Comparison of ENCODE assay signal across 17 mouse cellular contexts in genomic region chr8:75087127-75087526, GRCm38 (mm10). TPM values are rescaled to one million over a fixed set of nuclear protein-coding genes. Genes with fewer than 3 reads are reported as not detected.
DNase-seq lines count a peak whose midpoint lies in the region.
"Had no signal": no experiment of that assay in that cellular context is flagged by ENCODE, and none has a peak within 500 bp of the region (broad histone marks: within the 10 kb centered on the region; RNA-seq: fewer than 3 reads in every experiment).

No protein-coding gene starts in this region.

- DNase-seq in adrenal gland, adult 2 months, result peak; percentile 49
- no peak for DNase-seq in adrenal gland, adult 8-10 months
- peak; percentile 48 to 50 for DNase-seq in kidney, adult 8-10 months
- DNase-seq in kidney, postnatal 14 days, result no peak
- DNase-seq in A20 (ENCODE audit: low read depth, low spot score), result peak; percentile 35
- DNase-seq in c-Kit-positive CD71-positive TER-119-positive erythroid progenitor cells, embryonic 14.5 days (ENCODE audit: low spot score), result no peak
- DNase-seq: adrenal gland, postnatal 25 days; B cell, adult 2 months; cerebellum, adult 11 months; cerebellum, adult 2 months; cerebellum, adult 9-11 months; cerebellum, postnatal 25 days; forebrain, postnatal 0 days; gastrocnemius, postnatal 25 days; heart, adult 18-20 months; heart, postnatal 10 days; heart, postnatal 36 days had no signal

RNA-seq across cellular contexts. Expression of gene Hmox1, which starts 6.3 kb away (rescaled TPM):
- 100 to 1,000 TPM in 1 of 2 experiments, 10 to 100 TPM in 1; 59.0 to 146 TPM for total RNA-seq in adrenal gland, adult 2 months (2021)
- polyA plus RNA-seq in adrenal gland, adult 2 months (2012; rRNA removed), result 37.4 and 66.4 TPM in 2 replicates
- 100 to 1,000 TPM in 2 of 4 experiments, 10 to 100 TPM in 2; 37.8 to 322 (median 155) TPM for total RNA-seq in adrenal gland, adult 8-10 months (2022)

RNA-seq across cellular contexts. Expression of gene Mcm5, which starts 22.2 kb away (rescaled TPM):
- 1 to 10 TPM; 8.2 to 9.8 TPM for total RNA-seq in adrenal gland, adult 2 months (2021)
- 6.7 and 7.3 TPM in 2 replicates for polyA plus RNA-seq in adrenal gland, adult 2 months (2012; rRNA removed)
- total RNA-seq in adrenal gland, adult 8-10 months (2022), result 10 to 100 TPM in 3 of 4 experiments, 1 to 10 TPM in 1; 9.8 to 13.0 (median 11.8) TPM

RNA-seq across cellular contexts. Expression of gene Tom1, which starts 53.6 kb away (rescaled TPM):
- 10 to 100 TPM; 42.6 to 55.1 TPM for total RNA-seq in adrenal gland, adult 2 months (2021)
- polyA plus RNA-seq in adrenal gland, adult 2 months (2012; rRNA removed), result 28.4 and 38.7 TPM in 2 replicates
- total RNA-seq in adrenal gland, adult 8-10 months (2022), result 10 to 100 TPM; 37.1 to 54.3 (median 48.0) TPM

Comparison
In these comparisons a context has a peak if more than half of its experiments do, and no peak if none do; other contexts are left out.
1. DNase-seq: peak in adrenal gland, adult 2 months (single experiment), kidney, adult 8-10 months (2 of 2) and A20 (single experiment); none in adrenal gland, adult 8-10 months (single experiment), kidney, postnatal 14 days (single experiment) and c-Kit-positive CD71-positive TER-119-positive erythroid progenitor cells, embryonic 14.5 days (single experiment).